Mouse (Mus musculus) erythroblast, embryonic 14.5 days (primary cell): ENCODE results near the gene Yy1.

Source experiments
- GATA1 ChIP-seq: IDR thresholded peaks from 2 replicates; pipeline ENCODE4 v1.6.1; 2012; ENCODE audit warnings: low read length, inconsistent platforms, mixed read lengths
- TAL1 ChIP-seq: IDR thresholded peaks from 3 replicates; pipeline ENCODE4 v1.6.1; 2012; ENCODE audit warnings: low read length, inconsistent platforms, mixed read lengths

- TF ChIP-seq GATA1 (no peak), TAL1 (no peak)
These were observed 36.2 kb upstream of the Yy1 start for GRCm38 (mm10) chr12:108756611-108757010.
